Mouse (Mus musculus) cerebellum, adult 11 months (tissue): ENCODE measurements at regions not wholly inside any gene's neighbourhood (a gene's known extent, or its start where the extent isn't known, plus 50 kb on each side); places are given as distances from the start of the nearest gene placed in this dataset.
A peak's percentile ranks its signal among the peaks of the same experiment; 100 is the strongest.

ENCODE experiments used
- DNase-seq: peaks from one replicate; pipeline ENCODE4 v3.0.0; 2022

GRCm38 (mm10) chr4:105394366-105394765, 237.2 kb downstream of the Plpp3 start:
- no peak for DNase-seq

DNA sequence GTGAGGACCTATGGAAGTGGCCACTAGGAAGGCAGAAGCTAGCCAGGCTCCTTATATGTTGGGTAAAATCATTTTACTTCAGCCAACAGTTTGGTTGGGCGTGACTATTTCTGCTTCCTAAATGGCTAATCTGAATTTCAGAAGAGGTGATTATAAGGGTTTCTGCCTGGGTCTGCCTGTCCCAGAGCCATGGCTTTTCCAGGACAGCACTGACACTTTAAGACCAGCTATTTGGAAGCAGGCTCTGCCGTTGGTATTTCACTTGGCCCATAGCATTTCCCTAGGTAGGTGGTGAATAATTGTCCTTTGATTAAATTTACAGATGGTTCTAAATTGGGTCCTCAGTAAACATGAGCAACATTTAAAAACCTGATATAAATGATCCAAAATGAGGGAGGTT, 240.3 kb downstream of the Plpp3 start:
- no peak for DNase-seq

DNA sequence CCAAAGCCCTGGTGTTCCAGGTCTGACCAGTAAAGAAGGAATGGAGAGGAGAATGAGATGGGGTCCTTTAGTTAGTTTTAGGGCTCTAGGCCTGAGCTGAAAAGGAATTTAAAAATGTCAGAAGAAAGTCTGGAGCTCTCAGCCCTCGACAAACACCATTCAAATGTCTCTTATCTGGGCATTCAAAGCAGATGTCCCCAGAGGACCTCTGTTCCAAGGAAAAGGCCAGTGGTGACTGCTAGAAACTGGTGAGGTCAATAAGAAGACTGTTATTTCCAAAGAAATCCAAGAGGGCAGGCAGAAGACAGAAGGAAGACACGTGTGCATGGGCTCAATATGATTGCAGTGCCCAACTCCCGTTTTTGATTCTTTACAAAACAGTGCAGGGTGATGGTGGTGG, 244.9 kb downstream of the Plpp3 start:
- DNase-seq, result no peak

GRCm38 (mm10) chr4:105403169-105403568, 246.0 kb downstream of the Plpp3 start:
- DNase-seq, result no peak

DNA sequence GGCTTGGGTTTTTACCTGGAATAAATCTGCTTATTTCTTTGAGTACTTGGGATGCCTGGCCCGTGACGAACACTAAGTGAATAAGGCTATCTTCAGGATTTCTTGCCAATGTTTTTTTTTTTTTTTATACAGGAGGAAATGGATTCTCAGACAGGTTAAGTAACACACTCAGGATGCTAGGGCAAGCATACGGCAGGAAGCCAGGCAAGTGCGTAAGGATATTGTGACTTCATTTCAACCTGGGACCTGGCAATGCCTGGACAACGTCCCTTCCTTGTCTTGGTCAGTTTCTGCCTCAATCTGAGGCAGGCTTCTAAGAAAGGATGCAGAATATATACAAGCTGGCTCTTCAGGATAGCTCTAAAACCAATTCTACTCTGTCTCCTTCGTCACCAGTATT, 246.5 kb downstream of the Plpp3 start:
- no peak for DNase-seq

- DNase-seq, result no peak
Observed at GRCm38 (mm10) chr4:105405728-105406127, 248.6 kb downstream of the Plpp3 start.

DNA sequence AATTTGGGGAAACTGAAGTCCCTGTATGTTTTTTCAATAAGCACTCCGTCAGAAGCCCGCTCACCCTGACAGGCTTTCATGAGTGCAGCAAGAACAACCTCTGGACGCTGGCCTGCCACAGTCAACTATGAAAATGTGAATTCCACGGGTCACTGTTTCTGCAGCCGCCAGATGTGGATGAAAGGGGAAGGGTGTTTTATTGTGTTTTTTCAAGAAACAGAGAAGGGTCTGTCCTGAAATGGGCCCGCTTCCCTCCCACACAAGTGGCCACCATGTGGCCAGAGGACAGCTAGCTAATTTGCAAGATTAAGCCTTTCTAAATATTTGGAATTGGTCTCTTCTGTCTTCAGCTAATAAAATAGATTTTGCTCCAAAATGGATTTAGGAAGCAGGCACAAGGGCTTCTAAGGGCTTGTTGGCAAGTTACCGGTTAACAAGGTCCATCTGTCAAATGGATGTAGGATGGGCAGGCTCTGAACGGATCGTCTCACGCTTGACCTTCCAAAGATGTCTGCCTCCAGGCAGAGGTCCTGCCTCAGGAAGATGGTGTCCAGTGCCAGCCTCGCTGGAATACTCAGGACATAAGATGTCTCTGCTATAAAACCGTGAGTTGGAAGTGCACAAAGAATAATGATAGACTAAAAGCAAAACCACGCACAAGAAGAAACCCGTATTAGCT, 249.8 kb downstream of the Plpp3 start:
- no peak for DNase-seq

DNA sequence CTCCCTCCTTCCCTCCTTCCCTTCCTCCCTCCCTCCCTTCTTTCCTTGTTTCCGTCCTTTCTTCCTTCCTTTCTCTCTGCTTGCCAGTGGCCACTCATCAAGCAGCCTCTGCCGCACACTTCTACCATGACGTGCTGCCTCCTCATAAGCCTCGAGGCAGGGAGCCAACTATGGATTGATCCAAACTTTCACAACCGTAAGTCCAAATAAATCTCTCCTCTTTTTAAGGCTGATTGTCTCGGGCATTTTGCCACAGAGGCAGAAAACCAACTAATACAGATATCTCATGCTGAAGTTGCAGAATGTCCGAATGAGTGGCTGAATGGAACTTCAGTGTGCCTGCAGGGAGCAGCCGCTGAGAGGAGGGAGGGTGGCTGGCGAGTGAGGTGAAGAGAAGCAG, 251.7 kb downstream of the Plpp3 start:
- no peak for DNase-seq

DNA sequence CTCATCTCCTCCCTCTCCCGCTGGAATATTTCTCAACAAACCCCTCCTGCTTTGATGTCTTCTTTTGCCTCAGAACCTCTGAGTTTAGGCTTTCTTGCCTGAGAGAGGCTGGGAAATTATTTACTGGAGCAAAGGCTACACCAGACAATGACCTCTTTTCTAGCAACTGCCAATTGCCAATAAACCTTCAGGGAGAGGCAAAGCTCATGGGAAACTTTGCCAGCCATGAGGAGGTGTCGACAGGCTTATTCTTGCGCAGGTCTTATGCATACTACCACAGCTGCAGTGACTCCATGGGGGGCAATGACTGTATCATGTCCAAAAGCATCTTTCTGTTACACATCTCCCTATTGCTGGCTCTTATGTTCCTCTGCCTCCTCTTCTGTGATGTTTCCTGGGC, 260.0 kb downstream of the Plpp3 start:
- DNase-seq, result no peak

DNA sequence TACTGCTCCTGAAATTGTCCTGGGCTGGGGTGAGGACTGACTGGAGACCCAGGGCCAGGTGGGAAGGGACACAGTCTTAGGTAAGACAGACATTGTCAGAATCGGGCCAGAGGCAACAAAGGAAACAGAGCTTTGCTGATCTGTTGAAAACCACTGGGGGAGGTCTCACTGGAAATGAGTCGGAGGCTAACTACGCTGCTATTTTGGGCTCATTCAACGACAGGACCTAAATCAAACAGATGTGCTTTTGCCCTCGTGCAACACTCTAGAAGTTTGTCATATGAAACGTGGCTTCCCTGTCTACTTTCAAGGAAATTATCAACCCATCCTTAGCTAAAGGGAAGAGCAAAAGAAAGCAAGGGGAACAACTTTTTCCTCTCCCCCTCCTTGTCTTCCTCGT, 265.3 kb downstream of the Plpp3 start:
- no peak for DNase-seq

DNA sequence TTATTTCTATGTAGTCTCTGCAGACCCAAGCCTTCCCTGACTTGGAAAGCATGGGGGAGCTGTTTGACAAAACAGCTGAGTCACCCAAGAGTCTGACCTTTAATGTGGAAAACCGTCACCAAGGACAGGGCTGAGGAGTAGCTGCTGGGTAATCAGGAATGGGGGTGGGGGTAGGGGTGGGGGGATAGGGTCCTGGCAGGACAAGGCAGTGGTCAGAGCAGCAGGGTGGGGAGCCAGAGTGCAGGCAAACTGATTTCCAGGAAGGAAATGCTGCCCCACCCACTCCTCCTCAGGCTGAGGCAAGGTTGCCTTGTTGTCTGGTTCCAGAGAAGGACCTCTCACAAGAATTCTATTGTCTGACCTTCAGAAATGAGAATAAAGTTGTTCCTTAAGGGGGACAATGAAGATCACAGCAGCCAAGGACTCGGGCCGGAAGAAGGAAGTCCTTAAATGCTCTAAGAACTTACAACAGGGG, 266.6 kb downstream of the Plpp3 start:
- DNase-seq, result no peak

DNA sequence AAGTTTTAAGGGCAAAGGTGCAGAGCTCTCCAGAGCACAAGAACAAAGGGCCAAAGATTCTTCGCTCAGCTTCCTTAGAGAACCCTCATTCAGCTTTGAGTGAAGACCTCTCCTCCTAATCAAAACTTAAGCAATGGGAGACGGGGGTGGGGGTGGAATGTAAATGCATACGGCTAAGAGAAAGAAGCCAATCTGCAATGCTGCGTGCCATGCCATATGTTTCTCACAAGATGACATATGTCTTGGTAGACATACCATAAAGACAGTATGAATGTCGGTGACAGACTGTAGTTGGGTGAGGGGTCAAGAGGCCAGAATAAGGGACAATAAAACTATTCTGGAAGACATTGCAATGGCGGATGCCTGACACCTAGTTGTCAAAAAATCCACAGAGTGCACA, 267.9 kb downstream of the Plpp3 start:
- no peak for DNase-seq

DNA sequence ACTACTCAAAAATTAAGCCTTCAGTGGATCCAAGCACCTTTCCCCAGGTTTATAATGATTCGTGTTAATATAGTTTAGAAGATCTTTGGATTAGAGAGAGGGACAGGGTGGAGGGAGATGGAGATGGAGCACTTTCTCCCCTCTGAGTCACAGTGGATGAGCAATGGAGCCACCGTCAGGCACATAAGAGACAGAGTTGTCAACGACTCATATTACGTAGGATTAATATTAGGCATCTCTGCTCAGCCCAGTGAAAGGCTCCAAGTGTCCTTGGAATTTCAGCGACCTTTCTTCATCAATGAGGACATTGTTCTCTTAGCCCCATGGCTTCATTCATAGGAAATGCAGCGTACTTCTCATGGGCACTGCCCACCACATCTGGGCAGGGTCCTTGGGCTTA, 270.4 kb downstream of the Plpp3 start:
- DNase-seq, result no peak

DNA sequence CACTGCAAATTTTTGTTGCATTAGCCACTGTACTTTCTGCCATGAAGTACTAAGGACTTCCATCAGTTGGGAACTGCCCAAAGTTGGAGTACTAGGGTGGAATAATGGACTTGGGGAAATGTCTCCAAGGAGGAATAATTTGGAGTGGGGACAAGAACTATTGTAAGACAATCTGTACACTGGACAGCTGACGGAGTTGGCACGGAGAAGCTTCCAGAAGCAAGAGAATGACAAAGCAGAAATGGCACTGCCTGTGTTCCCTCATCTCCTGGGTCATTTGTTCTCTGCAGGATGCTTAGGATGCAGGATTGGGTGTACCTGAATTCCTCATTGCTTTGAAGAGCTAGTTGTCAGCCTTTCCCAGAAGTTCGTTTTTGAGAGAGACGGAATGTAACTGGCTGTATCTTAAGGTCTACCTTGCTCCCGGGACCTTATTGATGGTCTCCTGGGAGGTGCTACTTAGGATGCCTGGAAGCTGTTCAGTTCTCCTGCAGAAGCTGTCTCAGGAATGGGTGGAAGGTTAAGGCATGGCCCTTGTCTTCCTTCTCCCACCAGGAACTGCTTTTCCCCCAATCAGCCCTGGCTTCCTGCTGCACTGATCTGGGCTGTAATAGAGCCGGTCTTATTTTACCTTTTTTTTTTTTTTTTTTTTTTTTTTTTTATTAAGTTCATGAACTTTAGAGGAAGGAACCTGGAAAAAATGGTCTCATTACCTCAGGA, 272.4 kb downstream of the Plpp3 start:
- DNase-seq, result no peak

DNA sequence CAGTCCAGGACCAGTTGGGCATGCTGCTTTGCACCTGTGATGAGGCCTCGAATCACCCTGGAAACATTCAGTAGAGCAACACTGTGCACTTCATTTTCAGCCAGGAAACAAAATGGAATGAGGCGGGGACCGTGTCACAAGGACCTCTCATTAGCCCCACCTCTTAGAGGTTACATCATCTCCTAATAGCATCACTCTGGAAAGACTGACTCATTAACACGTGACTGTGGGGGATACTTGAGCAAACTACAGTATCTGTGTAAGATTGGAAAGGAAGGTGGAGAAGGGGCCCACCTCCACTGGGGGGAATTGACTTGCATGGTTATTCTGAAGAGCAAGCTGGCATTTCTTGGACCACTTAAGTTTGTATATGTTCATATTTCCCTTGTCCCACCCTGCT, 275.3 kb downstream of the Plpp3 start:
- no peak for DNase-seq

GRCm38 (mm10) chr4:105437141-105437540, 280.0 kb downstream of the Plpp3 start:
- DNase-seq, result no peak

DNA sequence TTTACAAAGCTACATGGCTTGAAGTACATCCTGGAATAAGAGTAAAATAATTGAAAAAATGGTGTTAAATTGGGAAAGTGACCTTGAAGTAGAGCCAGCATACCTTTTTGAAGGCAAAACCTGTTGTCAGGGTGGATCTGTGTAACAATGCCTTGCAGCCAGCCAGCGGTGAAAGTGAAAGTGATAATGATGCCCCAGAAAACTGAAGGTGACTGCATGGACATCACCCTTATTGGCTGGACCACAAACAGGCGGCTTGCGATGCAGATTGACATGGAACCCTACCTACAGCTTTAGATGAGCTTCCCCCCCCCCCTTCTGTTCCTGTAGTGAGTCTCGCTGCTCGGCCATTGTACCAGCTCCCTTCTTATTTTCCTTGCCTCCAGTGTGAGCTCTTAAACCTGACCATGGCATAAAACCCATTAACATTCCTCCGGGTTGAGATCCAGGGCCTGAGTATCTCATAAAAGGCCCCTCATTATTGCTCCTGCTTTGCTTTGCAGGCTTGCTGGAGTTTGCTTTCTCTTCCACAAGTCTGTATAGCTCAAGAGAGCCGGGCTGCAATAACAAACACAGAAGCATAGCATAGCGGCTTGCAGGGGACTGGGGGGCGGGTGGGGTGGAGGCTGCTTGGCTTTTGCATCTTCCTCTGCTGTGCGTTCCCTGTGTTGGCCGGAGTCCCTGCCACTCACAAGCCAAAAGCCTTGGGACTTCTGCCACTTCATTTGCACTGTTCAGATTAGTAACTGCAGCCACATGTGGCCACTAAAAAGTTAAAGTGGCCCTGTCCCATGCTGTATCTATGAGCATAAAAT, 292.1 kb downstream of the Plpp3 start:
- no peak for DNase-seq

- no peak for DNase-seq
Observed at GRCm38 (mm10) chr4:105450881-105451280, 293.7 kb downstream of the Plpp3 start.

DNA sequence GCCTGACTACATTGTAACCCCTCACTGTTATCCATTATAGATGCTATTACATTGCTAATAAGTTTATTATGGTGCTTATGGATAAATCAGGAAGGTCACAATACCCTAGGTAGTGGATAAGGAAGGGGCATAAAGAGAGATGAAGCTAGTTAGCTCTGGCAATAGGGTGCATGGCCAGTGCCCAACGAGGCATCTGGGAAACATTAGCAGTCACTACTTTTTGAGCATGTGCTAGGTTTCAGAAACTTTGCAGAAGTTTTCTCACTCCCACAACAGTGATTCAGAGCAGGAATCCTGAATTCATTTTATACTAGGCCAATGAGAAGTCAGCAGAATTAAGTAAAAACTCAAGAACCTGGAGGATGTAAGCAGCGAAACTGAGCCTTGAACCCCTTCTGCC, 294.7 kb downstream of the Plpp3 start:
- no peak for DNase-seq

DNA sequence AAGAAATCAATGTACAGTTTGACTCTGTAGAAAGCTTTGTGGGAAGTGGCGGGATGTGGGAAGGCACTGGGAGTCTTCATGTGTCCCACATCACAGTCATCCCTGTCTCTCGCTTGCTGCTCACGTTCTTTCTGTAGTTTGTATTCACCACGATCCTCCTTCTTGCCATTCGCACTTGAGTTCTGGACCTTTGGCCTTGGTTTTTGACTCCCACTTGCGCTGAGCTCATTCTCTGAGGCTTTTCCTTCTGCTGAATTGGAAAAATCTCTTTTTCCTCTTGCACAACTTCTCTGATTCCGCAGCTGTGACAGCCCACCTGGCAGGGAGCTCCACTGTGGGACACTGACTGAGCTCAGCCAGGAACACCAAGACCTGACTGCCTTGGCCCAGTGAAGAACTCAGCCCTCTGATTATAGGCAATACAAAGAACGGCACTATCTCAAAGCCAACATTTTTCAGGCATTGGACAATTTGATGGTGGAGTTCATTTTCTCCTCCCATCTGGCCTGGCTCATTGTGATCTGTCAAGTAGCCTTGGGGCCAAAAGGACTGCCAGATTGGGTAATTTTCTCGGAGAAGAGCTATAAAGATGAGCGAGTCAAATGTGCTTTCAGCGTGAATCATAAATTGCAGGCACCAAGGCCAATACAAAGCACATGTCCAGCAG, 299.9 kb downstream of the Plpp3 start:
- peak; percentile 4 for DNase-seq

GRCm38 (mm10) chr4:105459991-105460688, 303.0 kb downstream of the Plpp3 start:
- DNase-seq, result no peak

DNA sequence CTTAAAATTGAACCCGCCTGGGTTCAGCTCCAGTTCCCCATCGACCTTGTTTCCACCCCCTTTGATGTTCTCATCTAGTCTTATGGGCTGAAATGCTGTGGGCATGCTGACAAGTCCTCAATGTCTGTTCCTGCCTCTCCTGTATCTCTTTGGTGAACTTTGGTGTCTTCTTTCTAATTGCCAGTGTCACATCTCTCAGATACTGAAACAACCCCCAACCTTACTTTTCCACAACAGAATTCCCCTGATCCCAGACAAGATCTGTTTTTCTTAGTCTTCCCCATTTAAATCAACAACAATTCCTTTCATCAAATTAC, 303.5 kb downstream of the Plpp3 start:
- DNase-seq, result no peak

DNA sequence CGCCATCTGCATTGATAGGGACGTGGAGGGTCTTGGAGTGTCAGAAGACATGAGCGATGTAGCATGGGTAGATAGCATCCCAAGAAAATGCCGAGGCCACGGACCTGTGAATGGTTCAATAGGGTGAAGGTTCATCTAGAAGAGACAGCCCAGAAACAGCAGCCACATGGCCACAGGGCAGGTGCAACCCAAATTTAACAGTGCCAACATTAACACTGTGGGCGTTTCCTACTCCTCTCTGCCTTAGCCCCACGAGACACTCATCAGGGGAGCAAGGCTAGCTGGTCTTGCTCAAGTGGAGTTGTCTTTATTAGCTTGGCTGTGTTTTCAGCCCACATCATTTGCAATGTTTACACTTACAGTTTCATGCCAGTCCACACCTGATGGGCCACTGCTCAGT, 310.7 kb downstream of the Plpp3 start:
- no peak for DNase-seq
